Mouse (Mus musculus) liver, embryonic 13.5 days (tissue): ENCODE results near the gene Dpm3. TPM values are rescaled to one million over a fixed set of nuclear protein-coding genes. Genes with fewer than 3 reads are reported as not detected.

ENCODE experiments used
- ATAC-seq: fragments of 200-750 bp; cut with Nextera tagmentation; 2 replicates; pipeline ENCODE4 v1.8.0; 2017; ENCODE audit warnings: low read depth, mild to moderate bottlenecking, moderate number of reproducible peaks, moderate library complexity
- DNase-seq: peaks from one replicate; pipeline ENCODE4 v3.0.0; 2022
- H3K27ac ChIP-seq: fragments of 300-500 bp; sonication (generic); 2 replicates; pipeline ENCODE4 v1.5.1; 2015; ENCODE audit warnings: moderate library complexity, mild to moderate bottlenecking, inconsistent platforms
- H3K27me3 ChIP-seq: fragments of 300-500 bp; sonication (generic); 2 replicates; pipeline ENCODE4 v1.6.1; 2015; ENCODE audit warnings: mild to moderate bottlenecking, inconsistent platforms
- H3K36me3 ChIP-seq: fragments of 300-500 bp; sonication (generic); 2 replicates; pipeline ENCODE4 v1.6.1; 2015; ENCODE audit warnings: mild to moderate bottlenecking, inconsistent platforms
- H3K4me1 ChIP-seq: fragments of 300-500 bp; sonication (generic); replicated peaks from 2 replicates; pipeline ENCODE4 v1.6.1; 2015; ENCODE audit warnings: inconsistent platforms
- H3K4me2 ChIP-seq: fragments of 300-500 bp; sonication (generic); 2 replicates; pipeline ENCODE4 v1.6.1; 2015; ENCODE audit warnings: inconsistent platforms, mild to moderate bottlenecking, moderate library complexity
- H3K4me3 ChIP-seq: fragments of 300-500 bp; sonication (generic); replicated peaks from 2 replicates; pipeline ENCODE4 v1.5.1; 2015; ENCODE audit warnings: mild to moderate bottlenecking, inconsistent platforms
- H3K9ac ChIP-seq: fragments of 300-500 bp; sonication (generic); 2 replicates; pipeline ENCODE4 v1.6.1; 2015; ENCODE audit warnings: mild to moderate bottlenecking, inconsistent platforms
- H3K9me3 ChIP-seq: fragments of 300-500 bp; sonication (generic); replicated peaks from 2 replicates; pipeline ENCODE4 v1.6.1; 2016; ENCODE audit warnings: inconsistent platforms
- WGBS: fragments of 180-500 bp; shearing (Covaris S2); methylation state at CpG from one replicate; pipeline ENCODE4 v1.1.7; 2015; ENCODE audit not compliant: insufficient replicate concordance; 5-methylcytosine and 5-hydroxymethylcytosine counted together
- microRNA counts: library from miRNA; unstranded; fragments of <30 nt; microRNA quantifications from one replicate; lab custom pipeline; 2016
- microRNA-seq: library from miRNA; unstranded; fragments of <30 nt; microRNA quantifications from one replicate; pipeline ENCODE4, GENCODE M21; 2016
- polyA plus RNA-seq: library from polyadenylated mRNA; unstranded; fragments of >200 nt; fragmentation: Nextera tagmentation; extraction: Ambion mirVana; gene quantifications from 2 replicates; pipeline ENCODE4 v1.2.1, GENCODE M21; 2015

The Dpm3 gene
- polyA plus RNA-seq, 1 experiment from 2014 or later: 64.5 TPM

DNA sequence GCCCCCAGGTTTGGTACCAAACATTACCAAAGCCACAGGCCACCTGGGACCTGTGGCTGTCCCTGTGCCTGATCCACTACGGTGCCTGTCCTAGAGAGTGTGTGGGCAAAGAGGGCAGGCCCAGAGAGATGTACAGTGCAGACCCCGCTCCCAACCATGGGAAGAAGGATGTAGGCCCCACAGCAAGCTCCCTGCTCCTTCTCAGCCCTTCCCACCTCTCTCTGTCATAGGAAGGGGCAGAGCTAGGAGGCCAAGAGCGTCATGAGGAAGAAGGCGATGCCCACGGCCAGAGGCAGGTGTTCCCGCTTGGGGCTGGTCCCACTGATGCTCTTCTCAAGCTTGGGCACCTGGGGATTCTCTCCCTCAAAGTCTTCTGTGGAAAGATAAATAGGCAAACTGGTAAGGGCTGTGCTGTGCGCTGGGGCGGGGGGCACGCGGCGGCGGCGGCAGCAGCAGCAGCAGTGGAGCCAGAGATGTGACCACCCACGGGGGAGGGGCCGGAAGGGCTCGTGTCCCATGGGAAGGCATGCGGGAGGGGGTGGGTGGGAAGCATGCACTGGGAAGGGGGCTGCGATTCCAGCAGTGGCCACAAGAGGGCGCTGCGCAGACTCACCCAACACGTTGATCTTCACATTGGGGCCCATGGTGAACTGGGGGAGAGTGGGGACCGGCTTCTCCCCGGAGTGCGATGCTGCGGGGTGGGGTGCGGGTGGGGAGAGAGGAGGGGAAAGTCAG lies 56.2 kb downstream of the Dpm3 start:
- H3K4me3 ChIP-seq: no peak overlapping the region
- H3K4me1 ChIP-seq: peaks cover 21% of the 10 kb centered on the region
- no peaks in the 10 kb centered on the region for H3K9me3 ChIP-seq
- ATAC-seq (0 out of 2 replicates have a peak, but pooled peaks have one; percentile 12), DNase-seq (peak; percentile 44)
- H3K27ac ChIP-seq: no peak overlapping the region
- 5% methylated on average over 26 of the region's 26 CpGs for WGBS
- no peak overlapping the region for H3K9ac ChIP-seq
- peaks cover 53% of the 10 kb centered on the region for H3K27me3 ChIP-seq
- peak overlapping the region; percentile 48 for H3K4me2 ChIP-seq
- no peaks in the 10 kb centered on the region for H3K36me3 ChIP-seq

DNA sequence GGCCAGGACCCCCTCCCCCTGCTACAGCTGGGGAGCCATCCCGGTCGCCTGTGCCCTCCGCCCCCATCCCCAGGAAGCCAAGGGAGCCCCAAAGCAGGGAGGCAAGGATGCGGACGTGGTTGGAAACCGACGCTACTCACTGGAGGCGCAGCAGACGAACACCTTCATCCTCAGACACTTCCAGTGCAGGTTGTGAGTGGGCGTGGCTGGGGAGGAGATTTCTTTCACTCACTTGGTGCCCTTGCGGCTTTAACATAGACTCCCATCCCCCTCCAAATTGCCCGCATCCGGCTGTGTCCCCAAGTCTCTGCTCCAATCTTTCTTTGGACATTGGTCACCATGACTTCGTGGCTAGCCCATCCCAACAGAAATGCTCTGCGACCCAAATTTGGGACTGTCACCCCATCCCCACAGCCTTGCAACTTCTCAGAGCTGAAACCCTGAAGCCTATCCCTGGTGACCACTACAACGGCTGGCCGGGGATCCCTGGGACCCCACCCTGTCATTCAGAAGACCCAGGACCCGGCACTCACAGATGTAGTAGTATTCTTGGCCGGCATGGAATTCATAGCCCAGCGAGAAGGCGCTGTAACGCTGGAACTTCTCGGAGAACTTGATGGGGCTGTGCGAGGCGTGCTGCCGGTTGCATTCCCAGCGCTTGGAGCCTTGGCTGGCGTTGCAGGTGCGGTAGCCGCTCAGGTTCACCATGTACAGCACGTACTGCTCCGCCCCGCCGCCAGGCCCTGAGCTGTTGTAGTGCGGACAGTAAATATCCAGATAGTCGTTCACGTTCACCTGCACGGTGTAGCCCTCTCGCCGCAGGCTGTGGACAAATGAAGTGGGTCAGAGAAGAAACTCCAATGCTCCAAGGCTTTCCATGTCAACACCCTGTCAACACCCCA lies 57.0 kb downstream of the Dpm3 start:
- no peak overlapping the region for H3K27ac ChIP-seq
- 20% methylated on average over 40 of the region's 40 CpGs for WGBS
- H3K4me2 ChIP-seq: peak overlapping the region; percentile 48
- peaks cover 30% of the 10 kb centered on the region for H3K4me1 ChIP-seq
- ATAC-seq (peak; percentile 21; the same call in 1 of the 2 replicates), DNase-seq (no peak)
- no peak overlapping the region for H3K9ac ChIP-seq
- H3K36me3 ChIP-seq: no peaks in the 10 kb centered on the region
- peaks cover 61% of the 10 kb centered on the region for H3K27me3 ChIP-seq
- no peaks in the 10 kb centered on the region for H3K9me3 ChIP-seq
- H3K4me3 ChIP-seq: no peak overlapping the region

MicroRNAs encoded within 50 kb of the gene (microRNA counts, 519-probe panel; counts per million panel counts)
- 114 counts per million for microRNA mmu-miR-92b (lab: Ali Mortazavi, UCI)

Small RNA genes within 50 kb of the gene (microRNA-seq; reads per million reads assigned to microRNA genes)
- gene Mir92b: 86.1 reads per million, percentile 49 among the genes with 10 or more reads in this experiment

Other genes starting within 250 kb of the Dpm3 start
- gene Rusc1, start 166.0 kb upstream of the Dpm3 start, polyA plus RNA-seq: 5.5 and 5.9 TPM in 2 replicates
- not detected in 2 replicates for gene Gm43738, start 158.3 kb upstream of the Dpm3 start, polyA plus RNA-seq
- 274 and 295 TPM in 2 replicates for gene Fdps, start 157.4 kb upstream of the Dpm3 start, polyA plus RNA-seq
- gene Pklr, start 123.2 kb upstream of the Dpm3 start, polyA plus RNA-seq: 133 and 136 TPM in 2 replicates
- 0.75 and 0.78 TPM in 2 replicates for gene Hcn3, start 99.2 kb upstream of the Dpm3 start, polyA plus RNA-seq
- gene Clk2, start 94.6 kb upstream of the Dpm3 start, polyA plus RNA-seq: 10.3 and 10.8 TPM in 2 replicates
- 67.4 and 72.1 TPM in 2 replicates for gene Scamp3, start 81.9 kb upstream of the Dpm3 start, polyA plus RNA-seq
- gene Fam189b, start 76.2 kb upstream of the Dpm3 start, polyA plus RNA-seq: 2.8 and 3.9 TPM in 2 replicates
- 21.7 and 23.7 TPM in 2 replicates for gene Gba, start 56.4 kb upstream of the Dpm3 start, polyA plus RNA-seq
- gene Thbs3, start 44.2 kb upstream of the Dpm3 start, polyA plus RNA-seq: 1.0 and 1.5 TPM in 2 replicates
- gene Mtx1, start 32.3 kb upstream of the Dpm3 start, polyA plus RNA-seq: 152 and 155 TPM in 2 replicates
- gene Muc1, start 30.3 kb upstream of the Dpm3 start, polyA plus RNA-seq: 0.14 and 0.51 TPM in 2 replicates
- 152 and 155 TPM in 2 replicates for gene Krtcap2, start 13.4 kb upstream of the Dpm3 start, polyA plus RNA-seq
- gene Trim46, start 13.0 kb upstream of the Dpm3 start, polyA plus RNA-seq: 0.14 and 0.23 TPM in 2 replicates
- gene Slc50a1, start 11.2 kb downstream of the Dpm3 start, polyA plus RNA-seq: 17.4 and 18.0 TPM in 2 replicates
- gene Efna1, start 21.8 kb downstream of the Dpm3 start, polyA plus RNA-seq: 4.3 and 4.6 TPM in 2 replicates
- gene Efna3, start 63.6 kb downstream of the Dpm3 start, polyA plus RNA-seq: 0.32 and 0.41 TPM in 2 replicates
- gene Efna4, start 78.7 kb downstream of the Dpm3 start, polyA plus RNA-seq: 1.0 and 1.2 TPM in 2 replicates
- 9.5 and 9.6 TPM in 2 replicates for gene Adam15, start 90.6 kb downstream of the Dpm3 start, polyA plus RNA-seq
- 0.07 and 0.08 TPM in 2 replicates for gene Dcst2, start 102.6 kb downstream of the Dpm3 start, polyA plus RNA-seq
- not detected in 2 replicates for gene Dcst1, start 105.9 kb downstream of the Dpm3 start, polyA plus RNA-seq
- 0.97 and 1.8 TPM in 2 replicates for gene Zbtb7b, start 135.4 kb downstream of the Dpm3 start, polyA plus RNA-seq
- gene Lenep, start 143.4 kb downstream of the Dpm3 start, polyA plus RNA-seq: not detected in 2 replicates
- gene Flad1, start 152.5 kb downstream of the Dpm3 start, polyA plus RNA-seq: 18.0 and 18.7 TPM in 2 replicates
- gene Cks1b, start 159.0 kb downstream of the Dpm3 start, polyA plus RNA-seq: 282 and 301 TPM in 2 replicates
- 42.3 and 51.4 TPM in 2 replicates for gene Shc1, start 159.1 kb downstream of the Dpm3 start, polyA plus RNA-seq
- 11.0 and 12.0 TPM in 2 replicates for gene Pygo2, start 170.9 kb downstream of the Dpm3 start, polyA plus RNA-seq
- gene Pbxip1, start 177.3 kb downstream of the Dpm3 start, polyA plus RNA-seq: 6.0 and 6.8 TPM in 2 replicates
- 39.5 and 40.4 TPM in 2 replicates for gene Pmvk, start 195.2 kb downstream of the Dpm3 start, polyA plus RNA-seq